Comparison of ENCODE assay signal across 18 mouse cellular contexts in the genomic region with DNA sequence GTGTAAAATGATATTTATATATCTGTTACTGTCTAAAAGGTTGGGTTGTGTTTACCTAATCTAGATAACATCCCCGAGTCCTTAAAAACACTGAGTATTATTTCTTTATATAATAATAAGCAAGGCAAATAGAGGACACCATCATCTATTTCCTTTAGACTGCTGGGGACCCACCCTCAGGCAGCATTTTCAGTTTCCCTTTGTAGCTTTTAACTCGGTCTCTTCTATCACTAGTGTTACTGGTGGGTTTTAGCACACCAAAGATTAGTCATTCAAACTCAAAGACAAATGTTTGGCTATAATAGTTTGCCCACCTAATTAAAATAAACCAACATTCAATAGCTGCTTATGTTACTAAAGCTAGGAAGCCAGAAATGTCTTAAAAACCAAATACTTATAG. TPM values are rescaled to one million over a fixed set of nuclear protein-coding genes. Genes with fewer than 3 reads are reported as not detected.
"Had no signal": no experiment of that assay in that cellular context is flagged by ENCODE, and none has a peak within 500 bp of the region (broad histone marks: within the 10 kb centered on the region; RNA-seq: fewer than 3 reads in every experiment).

No protein-coding gene starts in this region.

- H3K4me2 ChIP-seq: kidney, embryonic 15.5 days; liver, embryonic 13.5 days; midbrain, embryonic 11.5 days had no signal

- H3K9me3 ChIP-seq: kidney, embryonic 15.5 days; liver, embryonic 13.5 days had no signal

- DNase-seq: kidney, postnatal 10 days; kidney, postnatal 36 days; layer of hippocampus, postnatal 36 days; liver, embryonic 13.5 days; lung, adult 2 months; lung, postnatal 14 days; lung, postnatal 4 days; midbrain, embryonic 14.5 days; thymus, adult 2 months; thymus, postnatal 25 days had no signal

- H3K4me3 ChIP-seq: kidney, embryonic 15.5 days; left cerebral cortex, adult 2 months; liver, embryonic 13.5 days had no signal

- H3K27me3 ChIP-seq: liver, embryonic 13.5 days had no signal

- H3K36me3 ChIP-seq: kidney, embryonic 15.5 days; liver, embryonic 13.5 days had no signal

- H3K27ac ChIP-seq: kidney, embryonic 15.5 days; left cerebral cortex, adult 2 months; liver, embryonic 13.5 days had no signal

- H3K9ac ChIP-seq: kidney, embryonic 15.5 days; liver, embryonic 13.5 days had no signal

RNA-seq across cellular contexts. Expression of gene Ccdc146, which starts 46.1 kb away (rescaled TPM):
- total RNA-seq: liver, adult 2 months; megakaryocyte-erythroid progenitor cell, adult 5-6 weeks had no signal
- polyA plus RNA-seq: kidney, embryonic 15.5 days; limb, embryonic 11.5 days; liver, adult 2 months; liver, embryonic 13.5 days; midbrain, embryonic 11.5 days; small intestine, adult 2 months; spleen, adult 2 months; thymus, adult 2 months had no signal
